Mouse (Mus musculus): ENCODE measurements at regions not wholly inside any gene's neighbourhood (a gene's known extent, or its start where the extent isn't known, plus 50 kb on each side); places are given as distances from the start of the nearest gene placed in this dataset.

- no peak for DNase-seq
Measured at GRCm38 (mm10) chr14:119966666-119967065, 75.6 kb downstream of the Oxgr1 start.

- peak; percentile 64 for DNase-seq
Measured at GRCm38 (mm10) chr14:119965842-119966483, 76.3 kb downstream of the Oxgr1 start.

- no peak for DNase-seq
Measured at GRCm38 (mm10) chr14:119963741-119964140, 78.5 kb downstream of the Oxgr1 start.

GRCm38 (mm10) chr14:119953861-119954260 is 88.4 kb downstream of the Oxgr1 start:
- DNase-seq: no peak

GRCm38 (mm10) chr14:119952877-119953624 is 89.2 kb downstream of the Oxgr1 start:
- DNase-seq: no peak

Data from right cerebral cortex, postnatal 4 days (tissue).